Mouse (Mus musculus) fat pad, adult 2 months (tissue): Measurements from ENCODE around the gene Tgfb2.

ENCODE experiments used
- DNase-seq: peaks from one replicate; pipeline ENCODE4 v3.0.0-alpha.2; 2011; ENCODE audit warnings: low read depth, low spot score; ENCODE audit errors: extremely low read depth

The Tgfb2 gene

GRCm38 (mm10) chr1:186702391-186703255 is 3.2 kb downstream of the Tgfb2 start:
- no peak for DNase-seq

DNA sequence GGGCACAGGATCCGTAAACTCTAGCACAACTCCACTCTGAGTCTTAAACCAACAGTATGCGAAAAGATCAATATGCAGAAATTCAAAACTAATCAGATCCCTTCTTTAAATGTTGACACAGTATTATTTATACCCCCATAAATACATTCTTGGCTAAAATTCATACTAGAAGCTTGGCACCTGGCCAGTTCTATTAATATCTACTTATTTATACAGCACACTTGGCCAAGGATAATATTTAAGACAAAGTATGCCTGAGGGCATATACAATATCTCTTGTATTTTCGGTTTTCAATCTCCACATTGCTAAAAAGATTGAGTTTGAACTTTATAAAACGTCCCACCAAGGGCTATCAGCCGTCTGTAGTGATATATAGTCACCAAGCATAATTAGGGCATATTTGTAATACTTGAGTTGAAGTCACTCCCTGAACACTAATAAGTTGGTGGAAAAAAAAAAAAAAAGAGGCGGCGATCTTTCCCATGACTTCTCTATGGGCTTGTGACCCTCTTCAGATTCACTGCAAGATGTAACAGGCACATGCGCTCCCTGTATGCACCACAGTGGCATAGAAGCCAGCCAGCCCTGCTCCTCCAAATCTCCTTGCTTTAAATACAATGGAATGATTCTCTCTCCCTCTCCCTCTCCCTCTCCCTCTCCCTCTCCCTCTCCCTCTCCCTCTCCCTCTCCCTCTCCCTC is 4.4 kb downstream of the Tgfb2 start:
- no peak for DNase-seq

- no peak for DNase-seq
These were observed 5.3 kb downstream of the Tgfb2 start for GRCm38 (mm10) chr1:186700496-186700895.

GRCm38 (mm10) chr1:186698583-186699338 is 7.0 kb downstream of the Tgfb2 start:
- DNase-seq = no peak

GRCm38 (mm10) chr1:186696231-186696630 is 9.6 kb downstream of the Tgfb2 start:
- no peak for DNase-seq

DNA sequence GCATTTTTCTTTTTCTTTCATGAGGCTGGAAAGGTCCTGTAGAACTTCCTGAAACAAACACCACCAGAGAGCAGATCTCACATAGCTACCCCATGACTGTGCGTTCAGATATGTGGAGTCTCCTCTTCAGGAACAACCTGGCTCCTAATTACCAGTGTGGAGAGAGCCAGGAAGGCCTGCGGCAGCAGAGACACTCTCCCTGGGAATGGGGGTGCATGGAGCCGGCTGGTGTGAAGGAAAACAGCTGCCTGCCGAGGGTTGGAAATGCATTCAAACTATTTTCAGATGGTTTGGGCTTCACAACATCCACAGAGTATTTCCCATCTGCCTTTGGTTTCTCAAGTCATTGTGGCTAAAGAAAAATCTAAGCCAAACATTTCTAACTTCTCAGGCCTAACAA is 10.4 kb downstream of the Tgfb2 start:
- no peak for DNase-seq

GRCm38 (mm10) chr1:186692370-186692769 is 13.4 kb downstream of the Tgfb2 start:
- DNase-seq = no peak

DNA sequence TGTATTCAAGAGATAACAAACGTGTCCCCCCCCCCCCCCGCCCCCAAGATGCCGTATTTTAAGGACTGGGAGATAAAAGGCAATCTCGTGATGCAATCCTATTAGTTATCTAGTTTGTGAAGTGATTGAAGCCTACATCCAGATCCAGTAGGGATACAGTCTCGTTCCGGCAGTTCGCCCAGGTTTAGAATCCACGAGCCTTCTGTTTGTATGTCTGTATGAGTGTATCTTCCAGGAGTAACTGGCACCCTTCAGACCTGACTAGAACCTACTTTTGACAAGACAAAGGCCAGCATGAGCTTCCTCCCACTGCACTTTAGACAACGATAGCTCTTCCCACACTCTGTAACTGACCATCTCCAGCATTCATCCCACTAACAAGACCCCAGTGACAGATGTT is 14.1 kb downstream of the Tgfb2 start:
- no peak for DNase-seq

DNA sequence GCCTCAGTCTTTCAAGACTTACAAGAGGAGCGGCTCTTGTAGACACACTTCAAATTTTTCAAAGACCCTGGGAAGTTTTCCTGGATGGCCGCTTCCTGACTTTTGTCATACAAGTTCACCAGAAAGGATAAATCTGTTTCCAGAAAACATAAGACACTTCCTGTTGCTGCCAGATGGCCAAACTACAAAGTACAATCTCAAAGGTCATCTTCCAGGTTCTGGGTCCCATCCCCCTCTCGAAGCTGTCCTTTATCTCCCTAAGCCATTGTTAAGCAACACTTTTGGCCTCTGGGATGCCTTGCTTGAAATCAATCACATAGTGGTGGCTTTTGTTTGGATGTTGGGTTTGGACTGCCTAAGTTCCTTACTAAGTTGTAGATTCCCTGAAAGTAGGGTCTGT is 21.7 kb downstream of the Tgfb2 start:
- DNase-seq = no peak

- DNase-seq = no peak
These were observed 23.2 kb downstream of the Tgfb2 start for GRCm38 (mm10) chr1:186682606-186683005.

- no peak for DNase-seq
These were observed 28.2 kb downstream of the Tgfb2 start for GRCm38 (mm10) chr1:186677614-186678013.

GRCm38 (mm10) chr1:186676199-186676598 is 29.6 kb downstream of the Tgfb2 start:
- no peak for DNase-seq

DNA sequence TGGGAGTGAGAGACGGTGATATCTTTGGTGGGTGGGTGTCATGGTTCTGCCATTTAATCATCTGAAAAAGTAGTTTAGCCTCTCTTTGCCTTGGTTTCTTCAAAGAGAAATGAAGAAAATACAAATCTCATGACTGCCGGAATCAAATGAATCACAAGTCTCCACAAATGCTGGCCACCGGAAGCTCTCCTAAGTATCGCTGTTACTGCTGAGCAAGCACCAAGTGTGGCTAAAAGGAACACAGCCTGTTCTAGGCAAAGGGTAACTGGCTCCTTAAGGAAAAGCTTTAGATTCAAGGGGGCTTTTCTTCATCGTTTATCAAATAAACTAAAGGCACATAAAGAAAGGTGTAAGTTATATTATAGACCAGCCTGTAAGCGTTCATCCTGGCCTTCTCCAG is 30.5 kb downstream of the Tgfb2 start:
- no peak for DNase-seq

GRCm38 (mm10) chr1:186674621-186675020 is 31.2 kb downstream of the Tgfb2 start:
- DNase-seq = no peak

- no peak for DNase-seq
These were observed 32.6 kb downstream of the Tgfb2 start for GRCm38 (mm10) chr1:186673166-186673565.

- no peak for DNase-seq
These were observed 42.4 kb downstream of the Tgfb2 start for GRCm38 (mm10) chr1:186663412-186663811.

DNA sequence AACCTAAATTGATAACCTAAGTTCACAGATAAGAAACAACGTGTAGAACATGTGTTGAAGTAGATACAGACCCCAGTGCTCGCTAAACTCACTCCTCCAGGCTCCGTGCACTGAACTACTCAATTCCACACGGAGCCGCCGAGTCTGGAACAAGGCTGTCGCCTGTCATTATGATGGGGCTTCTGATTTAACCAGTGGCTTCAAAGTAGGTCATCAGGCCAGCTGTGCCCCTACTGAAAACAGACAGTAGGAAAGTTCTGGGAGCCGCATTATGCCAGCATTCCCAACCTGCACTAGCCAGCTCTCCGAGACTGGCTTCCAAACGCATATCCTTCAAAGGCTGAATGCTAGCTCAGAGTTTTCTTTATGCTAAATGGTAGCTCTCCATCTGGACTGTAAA is 42.8 kb downstream of the Tgfb2 start:
- no peak for DNase-seq

- DNase-seq = no peak
These were observed 44.4 kb downstream of the Tgfb2 start for GRCm38 (mm10) chr1:186661206-186661921.

- DNase-seq = no peak
These were observed 47.0 kb downstream of the Tgfb2 start for GRCm38 (mm10) chr1:186658783-186659182.

DNA sequence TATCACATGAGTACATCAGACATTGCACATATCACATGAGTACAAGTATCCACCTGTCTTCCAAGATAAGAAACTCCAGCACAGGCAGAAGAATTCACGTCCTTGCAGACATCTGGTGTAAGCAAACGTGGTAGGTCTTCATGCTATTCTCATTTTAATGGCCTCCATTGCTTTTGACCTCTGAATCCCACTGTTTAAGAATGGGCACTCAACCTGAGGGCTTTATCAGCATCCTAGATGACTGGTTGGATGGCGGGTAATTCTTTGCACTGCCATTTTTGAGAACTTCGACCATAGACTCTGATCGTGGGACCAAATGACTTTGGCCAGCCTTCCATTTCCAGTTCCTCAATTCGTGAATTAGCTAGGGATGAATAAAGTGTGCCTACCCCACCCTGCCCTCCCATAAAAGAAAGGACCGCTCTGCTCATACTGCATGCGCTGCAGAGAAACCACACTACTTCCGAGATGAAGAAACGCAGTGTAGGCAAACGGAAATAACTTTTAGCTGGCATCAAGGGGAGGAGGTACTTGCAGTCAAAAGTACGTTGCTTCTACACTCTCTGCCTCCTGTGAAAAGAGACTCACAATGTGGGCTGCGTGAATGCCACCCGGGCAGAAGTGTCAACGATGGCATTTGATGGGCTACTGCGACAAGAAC is 48.1 kb downstream of the Tgfb2 start:
- no peak for DNase-seq
